Mouse (Mus musculus): ENCODE data around the gene Urgcp. TPM values are rescaled to one million over a fixed set of nuclear protein-coding genes. Genes with fewer than 3 reads are reported as not detected.
A peak's percentile ranks its signal among the peaks of the same experiment; 100 is the strongest.
"Not testable (repeated sequence)": the region's sequence is repeated elsewhere in the genome, so short reads cannot be mapped to it uniquely, and the experiment has no call there.

The Urgcp gene
- polyA plus RNA-seq (2016; fragmentation: Nextera tagmentation; extraction: Ambion mirVana), result 32.2 and 33.8 TPM in 2 replicates

DNA sequence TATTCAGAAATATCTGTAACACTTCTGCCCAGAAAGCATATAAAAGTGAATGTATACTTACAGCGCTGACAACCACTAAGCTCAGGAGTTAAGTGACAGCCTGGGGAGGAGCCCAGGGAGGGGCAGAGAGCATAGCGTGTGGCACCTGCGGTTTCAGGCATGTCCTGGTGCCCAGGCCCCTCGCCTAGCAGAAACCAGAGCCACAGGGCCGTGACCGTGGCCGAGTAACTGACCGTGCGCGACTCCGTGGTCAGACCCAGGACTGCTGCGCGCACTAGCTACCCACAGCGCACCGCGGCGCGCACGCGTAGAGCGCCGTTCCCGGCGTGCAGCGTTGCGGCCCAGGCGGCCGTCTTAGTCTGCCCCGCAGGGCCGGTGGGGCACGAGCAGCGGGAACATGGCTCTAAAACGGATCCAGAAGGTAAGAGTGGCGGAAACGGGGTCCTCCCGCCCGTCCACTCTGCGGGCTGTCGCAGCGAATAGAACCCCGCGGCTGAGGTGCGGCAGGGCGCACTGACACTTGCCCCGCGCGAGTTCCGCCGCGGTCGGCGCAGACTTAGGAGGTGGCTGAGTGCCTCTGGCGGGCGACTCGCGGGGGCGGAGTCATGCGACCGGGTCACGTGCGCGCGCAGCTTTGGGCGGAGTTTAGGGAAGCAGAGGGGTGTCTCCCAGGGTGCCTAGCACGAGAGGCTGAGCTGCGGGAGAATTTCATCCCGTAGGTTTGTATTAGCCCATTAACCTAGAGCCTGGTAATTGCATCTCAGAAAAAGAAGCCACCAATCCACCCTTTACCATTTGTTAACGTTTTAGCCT lies at the start of gene Urgcp:
Gene Urgcp, minus strand, starts transcription at position 557 of the 813 bp plus-strand sequence.
- peaks cover 13% of the 10 kb centered on the region for H3K4me1 ChIP-seq (replicated peaks)
- WGBS, result under 1% methylated on average over 68 of the region's 68 CpGs
- H3K4me3 ChIP-seq, result peak within 1 kb of the TSS; percentile 81

DNA sequence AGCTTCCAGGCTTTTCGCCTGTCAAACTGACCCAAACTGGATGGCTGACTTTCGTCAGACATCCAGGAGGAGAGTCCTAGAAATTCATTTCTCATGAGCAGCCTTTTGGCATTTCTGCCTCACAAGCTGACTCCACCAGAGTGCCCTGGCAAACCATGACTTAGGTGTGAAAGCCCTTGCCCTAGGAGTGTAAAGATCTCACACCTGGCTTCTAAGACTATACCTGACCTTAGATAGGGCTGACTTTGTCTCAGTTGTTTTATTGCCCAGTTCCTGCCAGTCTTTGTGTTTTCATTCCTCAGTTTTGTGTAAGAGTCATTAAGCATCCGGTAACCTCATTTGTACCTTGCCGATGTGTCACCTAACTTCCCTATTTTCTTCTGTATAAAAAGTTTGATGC lies 47.3 kb upstream of the Urgcp start:
- not testable (repeated sequence) for H3K4me3 ChIP-seq; H3K4me1 ChIP-seq (replicated peaks); H3K27me3 ChIP-seq (replicated peaks); H3K4me2 ChIP-seq; H3K9me3 ChIP-seq (replicated peaks); H3K36me3 ChIP-seq; H3K27ac ChIP-seq (ENCODE audit: poor library complexity, severe bottlenecking); H3K9ac ChIP-seq; ATAC-seq (ENCODE audit: insufficient number of reproducible peaks, low FRiP score)
- WGBS, result 83% methylated on average over 4 of the region's 4 CpGs

More for the DNA sequence above, at the start of gene Urgcp:
- H3K9ac ChIP-seq, result peak within 1 kb of the TSS; percentile 97
- peak within 1 kb of the TSS; percentile 85 for H3K4me2 ChIP-seq
- peaks cover 11% of the 10 kb centered on the region for H3K36me3 ChIP-seq
- no peaks in the 10 kb centered on the region for H3K9me3 ChIP-seq (replicated peaks)
- peak; percentile 99 for ATAC-seq (ENCODE audit: insufficient number of reproducible peaks, low FRiP score)
- H3K27ac ChIP-seq (ENCODE audit: poor library complexity, severe bottlenecking), result peak within 1 kb of the TSS; percentile 95
- no peaks in the 10 kb centered on the region for H3K27me3 ChIP-seq (replicated peaks)

DNA sequence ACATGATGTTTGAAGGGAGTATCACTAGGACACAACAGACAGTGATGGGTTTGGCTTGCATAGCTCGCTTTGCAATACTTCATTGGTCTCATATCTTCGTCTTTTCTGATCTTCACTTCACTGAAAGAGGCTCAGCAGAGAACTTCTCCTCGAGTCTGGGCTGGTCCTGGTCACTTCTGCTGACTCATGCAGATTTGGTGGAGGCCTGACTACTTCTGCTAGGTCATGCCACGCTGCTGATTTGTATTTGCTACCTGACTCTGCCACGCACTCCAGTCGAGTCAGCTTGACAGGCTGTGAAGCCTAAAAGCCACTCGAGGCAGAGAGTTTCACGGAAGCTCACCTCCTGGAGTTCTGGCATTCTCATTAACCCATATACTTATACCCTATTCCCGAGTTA lies 45.8 kb upstream of the Urgcp start:
- H3K27me3 ChIP-seq (replicated peaks), result no peaks in the 10 kb centered on the region
- peak; percentile 52; the same call in 1 of the 2 replicates for ATAC-seq (ENCODE audit: insufficient number of reproducible peaks, low FRiP score)
- 85% methylated on average over 9 of the region's 9 CpGs for WGBS
- H3K9me3 ChIP-seq (replicated peaks), result no peaks in the 10 kb centered on the region
- H3K9ac ChIP-seq, result no peak overlapping the region
- H3K27ac ChIP-seq (ENCODE audit: poor library complexity, severe bottlenecking), result no peak overlapping the region
- no peaks in the 10 kb centered on the region for H3K36me3 ChIP-seq
- H3K4me2 ChIP-seq, result no peak overlapping the region
- H3K4me1 ChIP-seq (replicated peaks), result peaks cover 12% of the 10 kb centered on the region
- no peak overlapping the region for H3K4me3 ChIP-seq

DNA sequence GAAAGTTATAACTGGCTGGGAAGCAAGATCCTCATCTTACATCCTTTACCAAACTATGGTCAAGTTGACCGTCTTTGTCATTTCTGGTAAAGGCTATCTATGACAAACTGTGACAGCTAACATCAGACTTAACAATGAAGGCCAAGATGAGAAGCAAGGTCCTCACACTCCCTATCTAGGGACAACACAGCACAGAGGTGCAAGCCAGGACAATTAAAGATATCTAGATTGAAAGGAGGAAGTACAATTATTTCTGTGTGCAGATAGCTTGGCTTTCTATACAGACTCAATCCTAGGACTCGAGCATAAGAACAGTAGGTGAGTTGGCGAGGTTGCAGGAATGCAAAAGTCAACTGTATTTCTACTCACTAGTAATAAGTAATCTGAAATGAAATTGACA lies 43.5 kb upstream of the Urgcp start:
- H3K4me1 ChIP-seq (replicated peaks), result peaks cover 26% of the 10 kb centered on the region
- no peak for ATAC-seq (ENCODE audit: insufficient number of reproducible peaks, low FRiP score)
- no peak overlapping the region for H3K4me3 ChIP-seq
- 74% methylated on average over 3 of the region's 3 CpGs for WGBS
- H3K4me2 ChIP-seq, result no peak overlapping the region
- H3K9me3 ChIP-seq (replicated peaks), result no peaks in the 10 kb centered on the region
- H3K9ac ChIP-seq, result no peak overlapping the region
- peaks cover 10% of the 10 kb centered on the region for H3K36me3 ChIP-seq
- H3K27me3 ChIP-seq (replicated peaks), result no peaks in the 10 kb centered on the region
- H3K27ac ChIP-seq (ENCODE audit: poor library complexity, severe bottlenecking), result no peak overlapping the region

DNA sequence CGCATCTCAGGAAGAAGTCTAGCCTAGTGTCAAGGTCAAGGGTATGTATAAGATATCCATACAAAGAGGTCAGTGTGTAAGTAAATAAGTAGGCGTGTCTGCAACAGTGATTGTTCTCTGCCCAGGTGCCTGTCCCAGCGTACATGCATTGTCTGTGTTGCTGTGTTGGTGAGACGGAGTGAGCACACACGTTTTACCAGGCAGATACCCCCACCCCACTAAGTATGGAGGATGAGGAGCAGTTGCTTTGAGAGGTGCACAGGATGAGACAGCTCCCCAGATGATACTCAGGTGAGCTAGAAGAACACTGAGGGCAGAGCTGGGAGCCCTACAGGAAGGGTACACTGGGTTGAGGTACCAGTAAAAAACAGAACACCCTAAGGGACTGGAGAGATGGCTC lies 42.0 kb upstream of the Urgcp start:
- peak overlapping the region; percentile 68; the same call in 1 of the 2 replicates for H3K4me2 ChIP-seq
- no peak for ATAC-seq (ENCODE audit: insufficient number of reproducible peaks, low FRiP score)

DNA sequence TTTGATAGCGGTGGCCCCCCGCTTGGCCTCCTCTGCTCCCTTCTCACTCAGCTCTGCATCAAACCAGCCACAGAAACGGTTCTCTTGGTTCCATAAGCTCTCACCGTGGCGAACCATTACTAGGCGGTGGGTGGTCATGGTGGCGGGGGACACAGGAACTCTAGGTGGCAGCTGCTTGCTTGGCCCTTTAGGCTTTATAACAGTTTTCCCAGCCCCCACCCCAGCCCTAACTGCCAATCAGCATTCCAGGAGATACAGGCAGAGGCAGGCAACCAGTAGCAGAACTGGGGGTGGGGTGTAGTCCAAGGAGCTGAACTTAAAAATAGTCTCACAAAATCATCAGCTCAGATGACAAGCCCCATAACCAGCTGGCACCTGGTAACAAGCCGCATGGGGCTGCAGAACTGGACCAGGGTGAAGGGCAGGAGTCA lies 41.4 kb upstream of the Urgcp start, which contains the start of gene Pgam2:
Gene Pgam2, minus strand, starts transcription at position 183 of the 431 bp plus-strand sequence.
- Histone ChIP-seq H3K36me3 (peaks cover 32% of the 10 kb centered on the region), H3K4me3 (peak within 1 kb of the TSS; percentile 57), H3K27ac (ENCODE audit: poor library complexity, severe bottlenecking) (peak within 1 kb of the TSS; percentile 87), H3K4me2 (peak within 1 kb of the TSS; percentile 68), H3K9me3 (replicated peaks) (no peaks in the 10 kb centered on the region), H3K27me3 (replicated peaks) (no peaks in the 10 kb centered on the region), H3K9ac (peak within 1 kb of the TSS; percentile 82), H3K4me1 (replicated peaks) (peaks cover 43% of the 10 kb centered on the region)
- WGBS, result 14% methylated on average over 8 of the region's 8 CpGs
- peak; percentile 73 for ATAC-seq (ENCODE audit: insufficient number of reproducible peaks, low FRiP score)

More for the DNA sequence above, 42.0 kb upstream of the Urgcp start:
- Histone ChIP-seq H3K4me1 (replicated peaks) (peaks cover 41% of the 10 kb centered on the region), H3K27me3 (replicated peaks) (no peaks in the 10 kb centered on the region), H3K9ac (no peak overlapping the region), H3K27ac (ENCODE audit: poor library complexity, severe bottlenecking) (peak overlapping the region; percentile 87), H3K4me3 (no peak overlapping the region), H3K36me3 (peaks cover 26% of the 10 kb centered on the region), H3K9me3 (replicated peaks) (no peaks in the 10 kb centered on the region)
- 65% methylated on average over 5 of the region's 5 CpGs for WGBS

DNA sequence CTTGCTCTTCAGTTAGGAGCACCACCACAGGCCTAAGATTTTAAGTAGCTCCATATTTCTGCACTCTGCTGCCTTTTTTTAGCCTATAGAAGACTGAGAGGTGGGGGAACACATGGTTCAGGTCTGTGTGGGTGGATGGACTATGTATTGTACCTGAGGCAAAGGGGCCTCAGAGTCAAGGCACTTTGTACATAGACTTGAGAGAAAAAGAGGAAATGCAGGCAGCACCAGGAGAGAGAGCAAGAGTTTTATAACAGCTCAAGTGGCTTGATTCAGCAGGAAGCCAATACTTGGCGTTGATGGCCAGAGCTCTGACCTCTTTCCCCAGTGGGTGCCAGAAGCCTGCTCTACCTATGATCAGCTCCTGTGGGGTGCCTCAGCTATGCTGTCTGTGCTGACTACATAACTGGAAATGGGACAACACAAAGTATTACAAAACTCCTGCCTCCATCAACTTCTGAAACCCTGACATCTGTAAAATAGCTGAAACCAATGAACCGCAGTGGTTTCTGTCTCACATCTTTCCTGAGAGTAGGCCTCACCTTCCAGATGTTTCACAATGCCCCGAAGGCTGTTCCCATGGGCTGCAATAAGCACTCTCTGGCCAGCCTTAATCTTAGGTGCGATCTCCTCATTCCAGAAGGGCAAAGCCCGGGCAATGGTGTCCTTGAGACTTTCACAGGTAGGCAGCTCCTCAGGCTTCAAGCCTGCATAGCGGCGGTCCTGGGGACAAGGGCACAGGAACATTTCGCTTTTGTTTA lies 40.5 kb upstream of the Urgcp start:
- WGBS, result 51% methylated on average over 8 of the region's 8 CpGs
- ATAC-seq (ENCODE audit: insufficient number of reproducible peaks, low FRiP score), result 0 out of 2 replicates have a peak, but pooled peaks have one; percentile 5

DNA sequence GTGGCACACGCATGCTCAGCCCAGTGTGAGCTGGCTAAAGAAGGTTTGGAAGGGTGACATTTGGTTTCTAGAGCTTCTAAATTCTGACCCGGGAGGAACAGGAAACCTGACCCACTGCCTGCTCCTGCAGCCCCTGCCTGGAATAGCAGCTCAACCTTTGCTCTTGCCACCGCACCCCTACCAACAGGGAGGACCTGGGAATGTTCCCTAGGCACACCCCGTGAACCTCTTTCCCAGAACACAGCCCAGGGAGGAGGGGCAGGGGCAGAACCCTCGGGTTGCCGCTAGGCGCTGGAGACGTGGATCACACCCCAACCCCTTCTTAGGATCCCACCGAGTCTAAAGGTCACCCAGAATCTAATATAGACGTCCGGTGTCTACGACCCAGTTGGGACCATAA lies 39.8 kb upstream of the Urgcp start:
- Histone ChIP-seq H3K9ac (peak overlapping the region; percentile 82), H3K27me3 (replicated peaks) (no peaks in the 10 kb centered on the region), H3K27ac (ENCODE audit: poor library complexity, severe bottlenecking) (peak overlapping the region; percentile 87), H3K9me3 (replicated peaks) (no peaks in the 10 kb centered on the region), H3K4me2 (peak overlapping the region; percentile 68), H3K36me3 (peaks cover 46% of the 10 kb centered on the region), H3K4me1 (replicated peaks) (peaks cover 52% of the 10 kb centered on the region), H3K4me3 (peak overlapping the region; percentile 57)
- WGBS, result 46% methylated on average over 12 of the region's 12 CpGs
- ATAC-seq (ENCODE audit: insufficient number of reproducible peaks, low FRiP score), result no peak

More for the DNA sequence above, 40.5 kb upstream of the Urgcp start:
- Histone ChIP-seq H3K4me2 (peak overlapping the region; percentile 68), H3K9ac (peak overlapping the region; percentile 82), H3K36me3 (peaks cover 40% of the 10 kb centered on the region), H3K4me3 (peak overlapping the region; percentile 57), H3K27ac (ENCODE audit: poor library complexity, severe bottlenecking) (peak overlapping the region; percentile 87), H3K27me3 (replicated peaks) (no peaks in the 10 kb centered on the region), H3K4me1 (replicated peaks) (peaks cover 49% of the 10 kb centered on the region), H3K9me3 (replicated peaks) (no peaks in the 10 kb centered on the region)

DNA sequence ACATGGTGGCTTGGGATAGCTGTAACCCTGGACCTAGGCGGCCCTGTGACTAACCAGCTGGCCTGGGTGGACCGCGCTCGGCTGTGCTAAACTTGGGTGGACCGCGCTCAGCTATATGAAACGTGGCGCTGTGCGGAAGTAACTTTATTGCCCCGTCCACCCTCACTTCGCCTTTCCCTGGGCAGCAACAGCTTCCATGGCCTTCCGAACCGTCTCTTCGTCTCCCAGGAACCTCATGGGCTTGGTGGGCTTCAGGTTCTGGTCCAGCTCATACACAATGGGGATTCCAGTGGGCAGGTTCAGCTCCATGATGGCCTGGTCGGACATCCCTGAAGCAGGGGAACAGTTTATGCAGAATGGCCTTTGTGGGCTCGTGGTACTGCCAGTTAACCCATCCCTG lies 39.3 kb upstream of the Urgcp start:
- Histone ChIP-seq H3K4me1 (replicated peaks) (peaks cover 52% of the 10 kb centered on the region), H3K27me3 (replicated peaks) (no peaks in the 10 kb centered on the region), H3K9me3 (replicated peaks) (no peaks in the 10 kb centered on the region), H3K4me2 (peak overlapping the region; percentile 68), H3K4me3 (peak overlapping the region; percentile 57), H3K9ac (peak overlapping the region; percentile 82), H3K36me3 (peaks cover 51% of the 10 kb centered on the region), H3K27ac (ENCODE audit: poor library complexity, severe bottlenecking) (peak overlapping the region; percentile 87)
- ATAC-seq (ENCODE audit: insufficient number of reproducible peaks, low FRiP score), result no peak
- 90% methylated on average over 16 of the region's 16 CpGs for WGBS

DNA sequence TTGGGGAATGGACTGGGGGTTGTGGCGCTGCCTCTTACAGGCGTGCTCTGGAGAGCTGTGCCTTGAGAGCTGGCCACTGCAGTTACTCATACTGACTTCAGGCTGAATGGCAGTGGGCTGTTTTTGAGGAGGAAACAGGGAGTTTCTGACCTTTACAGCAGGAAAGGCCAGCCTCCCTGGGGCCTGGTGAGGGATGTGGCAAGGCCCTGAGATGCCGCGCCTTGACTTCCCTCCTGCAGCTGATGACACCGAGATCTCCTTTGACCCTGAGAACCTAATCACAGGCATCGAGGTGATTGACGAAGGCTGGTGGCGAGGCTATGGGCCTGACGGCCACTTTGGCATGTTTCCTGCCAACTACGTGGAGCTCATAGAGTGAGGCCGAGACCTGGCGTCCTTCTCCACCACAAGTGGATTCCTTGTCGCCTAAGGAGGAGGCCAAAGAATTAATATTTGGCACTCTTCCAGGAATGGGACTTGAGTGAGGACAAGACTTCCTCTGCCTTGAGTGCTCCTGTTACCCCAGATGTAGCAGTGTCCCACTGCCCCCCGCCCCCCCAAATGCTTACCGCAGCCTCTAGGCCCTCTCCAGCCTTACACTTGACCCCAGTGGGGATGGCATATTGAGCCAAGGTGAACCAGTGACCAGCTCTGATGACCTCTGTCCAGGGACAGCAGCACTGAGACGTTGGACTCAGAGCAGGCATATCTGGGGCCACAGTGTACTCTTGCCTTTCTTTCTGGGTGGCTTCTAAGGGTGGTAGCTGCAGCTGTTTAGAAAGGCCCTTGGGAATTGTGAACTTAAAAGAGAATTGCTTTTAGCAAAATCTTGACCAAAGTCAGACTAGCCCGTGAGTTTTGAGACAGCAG lies 37.7 kb upstream of the Urgcp start:
- ATAC-seq (ENCODE audit: insufficient number of reproducible peaks, low FRiP score), result no peak
- Histone ChIP-seq H3K27me3 (replicated peaks) (no peaks in the 10 kb centered on the region), H3K4me2 (no peak overlapping the region), H3K36me3 (peaks cover 67% of the 10 kb centered on the region), H3K27ac (ENCODE audit: poor library complexity, severe bottlenecking) (no peak overlapping the region), H3K4me1 (replicated peaks) (peaks cover 64% of the 10 kb centered on the region), H3K9me3 (replicated peaks) (no peaks in the 10 kb centered on the region), H3K9ac (peak overlapping the region; percentile 46; the same call in 1 of the 2 replicates), H3K4me3 (no peak overlapping the region)
- 69% methylated on average over 17 of the region's 17 CpGs for WGBS
